In the genomic region with DNA sequence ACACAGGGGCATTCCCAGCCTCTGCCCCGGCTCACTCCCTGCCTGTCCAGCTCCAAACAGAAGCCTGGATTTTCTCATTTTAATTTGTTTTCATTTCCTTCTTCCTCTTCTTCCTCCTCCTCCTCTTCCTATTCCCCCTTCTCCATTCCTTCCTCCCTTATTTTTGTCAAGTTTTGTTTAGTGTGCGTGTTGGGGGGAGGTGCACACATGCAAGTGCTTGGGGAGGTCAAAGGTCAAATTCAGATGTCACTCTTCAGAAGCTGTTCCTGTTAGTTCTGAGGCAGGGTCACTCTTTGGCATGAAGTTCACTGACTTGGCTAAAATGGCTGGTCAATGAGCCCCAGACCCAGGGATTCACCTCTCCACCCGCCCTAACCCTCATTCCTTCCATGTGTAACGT, we compare ENCODE assay signal across 18 mouse cellular contexts.
"Had no signal": no experiment of that assay in that cellular context is flagged by ENCODE, and none has a peak within 500 bp of the region (broad histone marks: within the 10 kb centered on the region; RNA-seq: fewer than 3 reads in every experiment).

No protein-coding gene starts in this region.

- DNase-seq: kidney, adult 2 months; kidney, postnatal 10 days; kidney, postnatal 4 days; left cerebral cortex, postnatal 4 days; liver, postnatal 0 days; lung, postnatal 10 days; lung, postnatal 36 days; thymus, adult 18-20 months; thymus, postnatal 36 days had no signal

- H3K27ac ChIP-seq: kidney, embryonic 15.5 days; limb, embryonic 13.5 days; liver, embryonic 14.5 days; lung, embryonic 15.5 days; midbrain, embryonic 10.5 days; midbrain, embryonic 13.5 days had no signal

- H3K27me3 ChIP-seq: midbrain, embryonic 13.5 days had no signal

- H3K9me3 ChIP-seq: kidney, embryonic 15.5 days; limb, embryonic 13.5 days; lung, embryonic 15.5 days; midbrain, embryonic 10.5 days; midbrain, embryonic 13.5 days had no signal

- H3K4me2 ChIP-seq: kidney, embryonic 15.5 days; limb, embryonic 13.5 days; liver, embryonic 11.5 days; lung, embryonic 15.5 days; midbrain, embryonic 13.5 days had no signal

- H3K4me1 ChIP-seq: limb, embryonic 13.5 days; lung, embryonic 15.5 days; megakaryocyte, embryonic 14.5 days had no signal

- H3K9ac ChIP-seq: kidney, embryonic 15.5 days; limb, embryonic 13.5 days; liver, embryonic 14.5 days; liver, postnatal 0 days; lung, embryonic 15.5 days; midbrain, embryonic 13.5 days had no signal

- ATAC-seq: liver, postnatal 0 days; midbrain, embryonic 13.5 days; midbrain, embryonic 16.5 days had no signal

- H3K4me3 ChIP-seq: kidney, embryonic 15.5 days; limb, embryonic 13.5 days; lung, embryonic 15.5 days; megakaryocyte, embryonic 14.5 days; midbrain, embryonic 10.5 days; midbrain, embryonic 13.5 days had no signal

- H3K36me3 ChIP-seq: kidney, embryonic 15.5 days; limb, embryonic 13.5 days; lung, embryonic 15.5 days; midbrain, embryonic 10.5 days; midbrain, embryonic 13.5 days had no signal
